Mouse (Mus musculus) limb, embryonic 10.5 days (tissue): ENCODE measurements around the gene Scd4. TPM values are rescaled to one million over a fixed set of nuclear protein-coding genes. Genes with fewer than 3 reads are reported as not detected.

ENCODE experiments used
- DNase-seq: peaks from one replicate; pipeline ENCODE4 v3.0.0-alpha.2; 2017; ENCODE audit warnings: low spot score
- H3K27ac ChIP-seq: fragments of 300-500 bp; sonication (generic); 2 replicates; pipeline ENCODE4 v1.5.1; 2016; ENCODE audit warnings: mild to moderate bottlenecking
- H3K27me3 ChIP-seq: fragments of 300-500 bp; sonication (generic); 2 replicates; pipeline ENCODE4 v1.6.1; 2016; ENCODE audit warnings: low read depth, mild to moderate bottlenecking; ENCODE audit not compliant: poor library complexity, severe bottlenecking
- H3K36me3 ChIP-seq: fragments of 300-500 bp; sonication (generic); 2 replicates; pipeline ENCODE4 v1.6.1; 2016; ENCODE audit warnings: mild to moderate bottlenecking, moderate library complexity
- H3K4me1 ChIP-seq: fragments of 300-500 bp; sonication (generic); 2 replicates; pipeline ENCODE4 v1.6.1; 2016
- H3K4me3 ChIP-seq: fragments of 300-500 bp; sonication (generic); 2 replicates; pipeline ENCODE4 v1.5.1; 2016; ENCODE audit warnings: mild to moderate bottlenecking, moderate library complexity
- H3K9me3 ChIP-seq: fragments of 300-500 bp; sonication (generic); replicated peaks from 2 replicates; pipeline ENCODE4 v1.6.1; 2016; ENCODE audit warnings: mild to moderate bottlenecking
- WGBS: fragments of 180-500 bp; shearing (Covaris S2); methylation state at CpG from one replicate; pipeline ENCODE4 v1.1.7; 2016; 5-methylcytosine and 5-hydroxymethylcytosine counted together
- microRNA-seq: library from miRNA; unstranded; fragments of <30 nt; microRNA quantifications from one replicate; pipeline ENCODE4, GENCODE M21; 2017
- polyA plus RNA-seq: library from polyadenylated mRNA; unstranded; fragments of >200 nt; fragmentation: Nextera tagmentation; extraction: Ambion mirVana; gene quantifications from 2 replicates; pipeline ENCODE4 v1.2.1, GENCODE M21; 2016

The Scd4 gene
- polyA plus RNA-seq, 1 experiment from 2014 or later: 0.11 TPM

DNA sequence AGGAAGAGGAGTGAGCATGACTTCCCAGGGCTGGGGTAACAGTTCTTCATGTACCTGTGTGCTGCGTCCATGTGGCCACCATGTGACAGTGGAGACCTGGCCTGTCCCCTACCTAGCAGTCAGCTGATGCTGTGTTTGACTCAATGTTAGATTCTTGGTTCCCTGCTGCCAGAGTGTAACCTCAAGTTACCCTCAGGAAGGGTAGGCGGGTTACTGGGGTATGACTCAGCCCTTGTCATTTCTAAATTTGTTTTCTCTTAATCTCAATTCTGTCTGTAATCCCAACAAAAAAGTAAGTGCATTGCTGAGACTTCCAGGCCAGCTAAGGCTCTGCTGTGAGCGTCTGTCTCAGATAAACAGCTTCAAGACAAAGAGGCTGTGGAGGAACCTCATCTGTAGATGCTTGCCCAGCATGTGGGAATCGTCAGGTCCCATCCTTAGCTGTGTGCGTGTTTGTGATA, 61.1 kb downstream of the Scd4 start:
- no peak overlapping the region for H3K27ac ChIP-seq
- peaks cover 12% of the 10 kb centered on the region for H3K4me1 ChIP-seq
- DNase-seq: no peak
- H3K36me3 ChIP-seq: peaks cover 46% of the 10 kb centered on the region
- H3K4me3 ChIP-seq: no peak overlapping the region
- H3K9me3 ChIP-seq: no peaks in the 10 kb centered on the region
- H3K27me3 ChIP-seq: no peaks in the 10 kb centered on the region
- WGBS: 81% methylated on average over 5 of the region's 5 CpGs

DNA sequence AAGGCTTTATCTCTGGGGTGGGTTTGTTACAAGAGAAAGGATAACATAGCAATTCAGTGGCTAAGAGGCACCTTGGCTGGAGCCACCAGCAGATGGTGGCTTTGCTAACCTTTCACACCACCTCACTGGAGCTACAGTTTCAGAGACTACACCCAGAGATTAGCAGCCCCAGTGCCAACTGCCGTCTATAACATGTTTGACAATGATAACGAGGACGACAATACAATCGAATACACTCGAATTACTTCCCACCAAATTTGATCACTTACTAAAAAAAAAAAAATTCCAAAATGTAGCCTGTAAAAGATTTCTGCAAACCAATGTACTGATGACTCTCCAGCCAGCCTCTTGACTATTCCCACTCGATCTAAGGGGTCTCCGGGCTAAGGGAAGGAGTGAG, 62.1 kb downstream of the Scd4 start:
- Histone ChIP-seq H3K36me3 (peaks cover 56% of the 10 kb centered on the region), H3K9me3 (no peaks in the 10 kb centered on the region), H3K4me3 (no peak overlapping the region), H3K4me1 (peaks cover 2% of the 10 kb centered on the region), H3K27ac (no peak overlapping the region), H3K27me3 (no peaks in the 10 kb centered on the region)
- DNase-seq: no peak
- WGBS: 89% methylated on average over 7 of the region's 7 CpGs

Small RNA genes within 50 kb of the gene (microRNA-seq; reads per million reads assigned to microRNA genes)
- gene Mir5114: 2.3 reads per million

Other genes with a start within 250 kb of the Scd4 start
- gene Chuk, start 225.6 kb upstream of the Scd4 start, polyA plus RNA-seq: 35.9 and 48.2 TPM in 2 replicates
- 41.2 and 46.9 TPM in 2 replicates for gene Cwf19l1, start 197.2 kb upstream of the Scd4 start, polyA plus RNA-seq
- gene Bloc1s2, start 186.6 kb upstream of the Scd4 start, polyA plus RNA-seq: 105 and 113 TPM in 2 replicates
- gene Pkd2l1, start 140.7 kb upstream of the Scd4 start, polyA plus RNA-seq: not detected in 2 replicates
- 0.41 TPM in 1 of 2 replicates, not detected in the other for gene Scd3, start 129.8 kb upstream of the Scd4 start, polyA plus RNA-seq
- 324 and 335 TPM in 2 replicates for gene Scd2, start 39.4 kb upstream of the Scd4 start, polyA plus RNA-seq
- gene Scd1, start 74.8 kb downstream of the Scd4 start, polyA plus RNA-seq: 15.9 and 16.6 TPM in 2 replicates
- gene Wnt8b, start 160.4 kb downstream of the Scd4 start, polyA plus RNA-seq: not detected in 2 replicates
- 0.44 and 1.1 TPM in 2 replicates for gene Sec31b, start 212.8 kb downstream of the Scd4 start, polyA plus RNA-seq
- not detected in 2 replicates for gene Gm20538, start 219.7 kb downstream of the Scd4 start, polyA plus RNA-seq
- 664 and 683 TPM in 2 replicates for gene Ndufb8, start 222.3 kb downstream of the Scd4 start, polyA plus RNA-seq
- 51.2 and 54.6 TPM in 2 replicates for gene Hif1an, start 229.8 kb downstream of the Scd4 start, polyA plus RNA-seq